Mouse (Mus musculus) thymus, adult 2 months (tissue): ENCODE data around the gene Hist1h3c.

Experiments used
- CTCF ChIP-seq: fragments of 200-500 bp; IDR thresholded peaks from 2 replicates; pipeline ENCODE4 v1.5.1; 2012; ENCODE audit warnings: mild to moderate bottlenecking, control low read depth, low read length, moderate library complexity, borderline replicate concordance; ENCODE audit not compliant: control insufficient read depth, poor library complexity, insufficient read depth; ENCODE audit errors: extremely low read depth
- POLR2A ChIP-seq: fragments of 200-500 bp; IDR thresholded peaks from 2 replicates; pipeline ENCODE4 v1.6.1; 2012; ENCODE audit warnings: mild to moderate bottlenecking, low read length, control low read depth, moderate library complexity; ENCODE audit not compliant: control insufficient read depth, poor library complexity, insufficient read depth; ENCODE audit errors: extremely low read depth

DNA sequence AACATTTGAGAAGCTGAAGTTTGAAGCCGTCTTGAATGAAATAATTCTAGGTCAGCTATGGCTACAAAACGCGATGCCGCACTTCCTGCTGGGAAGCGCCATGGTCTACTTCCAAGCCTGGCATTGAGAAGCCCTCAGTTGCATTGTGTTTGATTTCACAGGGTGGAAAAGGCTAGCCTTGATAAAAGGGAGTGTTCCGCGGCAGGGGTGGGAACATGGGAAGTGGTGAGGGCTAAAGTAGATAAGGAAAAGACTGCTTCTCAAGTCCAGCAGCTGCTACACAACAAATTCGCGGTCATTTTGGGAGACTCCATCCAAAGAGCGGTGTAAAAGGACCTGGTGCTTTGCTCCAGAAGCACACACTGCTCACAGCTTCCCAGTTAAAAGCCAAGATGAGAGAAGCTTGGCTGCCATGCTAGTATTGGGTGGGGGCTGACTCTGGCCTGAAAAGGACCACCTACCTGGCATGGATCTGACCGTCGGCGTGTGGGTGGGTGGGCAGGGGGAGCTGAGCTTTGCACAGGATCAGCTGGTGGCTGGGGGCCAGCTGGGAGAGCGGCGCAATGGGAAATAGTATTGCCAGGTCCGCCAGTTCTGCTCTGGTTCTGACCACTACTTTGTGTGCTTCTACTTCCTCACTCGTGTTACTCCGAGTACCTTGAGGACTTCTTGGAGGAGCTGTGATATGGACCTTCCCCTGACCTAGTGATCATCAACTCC is 16.8 kb downstream of the Hist1h3c start:
- TF ChIP-seq CTCF: no peak
- no peak for TF ChIP-seq POLR2A
